Mouse (Mus musculus): ENCODE measurements at regions not wholly inside any gene's neighbourhood (a gene's known extent, or its start where the extent isn't known, plus 50 kb on each side); places are given as distances from the start of the nearest gene placed in this dataset.

DNA sequence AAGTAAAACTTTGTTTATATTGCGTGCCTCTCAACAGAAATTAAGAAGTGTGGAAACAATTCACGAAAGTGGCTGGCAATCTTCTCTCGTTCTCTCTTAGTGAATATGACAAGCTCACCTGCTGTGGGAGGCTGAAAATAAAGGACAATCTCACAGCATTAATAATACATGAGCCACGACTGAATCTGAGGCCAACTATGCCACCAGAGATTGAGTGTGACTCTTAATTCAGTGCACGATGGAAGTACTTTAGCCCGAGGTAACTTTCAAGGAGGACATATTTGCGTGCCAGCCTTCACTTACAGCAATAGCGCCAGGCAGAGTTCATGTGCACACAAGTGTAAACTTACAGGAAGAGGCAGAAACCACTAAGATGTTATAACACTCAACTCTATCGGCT, 760.6 kb upstream of the Epha5 start:
- DNase-seq (ENCODE audit: low read depth) = no peak

DNA sequence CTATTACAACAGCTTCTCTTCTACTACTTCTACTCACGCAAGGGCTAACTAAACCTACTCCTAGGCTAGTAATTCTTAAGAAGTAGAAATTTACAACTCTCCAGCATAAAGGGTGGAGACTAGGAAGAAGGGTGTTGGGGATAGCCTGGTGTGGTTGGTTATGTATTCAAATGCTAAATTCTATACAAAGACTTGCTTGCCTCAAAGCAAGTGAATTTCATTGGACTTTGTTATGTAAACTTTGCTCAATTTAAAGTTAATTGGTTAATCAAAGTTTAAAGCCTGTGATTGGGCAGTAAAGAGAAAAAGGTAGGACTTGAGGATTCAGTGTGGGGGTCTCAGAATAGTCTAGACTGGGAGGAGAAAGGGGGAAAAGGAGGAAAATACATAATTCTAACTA, 756.7 kb upstream of the Epha5 start:
- DNase-seq (ENCODE audit: low read depth) = no peak

DNA sequence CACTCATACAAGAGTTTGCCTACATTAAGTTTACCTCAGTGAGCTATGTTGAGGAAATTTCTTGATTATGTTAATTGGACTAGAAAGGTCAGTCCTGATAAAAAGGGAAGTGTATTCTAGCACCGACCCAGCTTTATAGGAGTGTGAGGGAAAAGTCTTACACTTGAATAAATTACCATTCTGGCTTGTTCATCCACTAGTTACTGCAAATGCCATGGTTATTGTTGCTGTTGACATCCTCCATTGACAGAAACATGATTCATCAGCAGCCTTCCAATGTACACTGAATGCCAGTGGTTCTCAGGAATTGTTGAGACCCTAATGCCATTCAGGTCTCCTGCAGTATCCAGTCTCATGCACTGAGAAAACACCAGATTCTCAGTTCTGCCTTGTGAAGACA, 738.7 kb upstream of the Epha5 start:
- no peak for DNase-seq (ENCODE audit: low read depth)

DNA sequence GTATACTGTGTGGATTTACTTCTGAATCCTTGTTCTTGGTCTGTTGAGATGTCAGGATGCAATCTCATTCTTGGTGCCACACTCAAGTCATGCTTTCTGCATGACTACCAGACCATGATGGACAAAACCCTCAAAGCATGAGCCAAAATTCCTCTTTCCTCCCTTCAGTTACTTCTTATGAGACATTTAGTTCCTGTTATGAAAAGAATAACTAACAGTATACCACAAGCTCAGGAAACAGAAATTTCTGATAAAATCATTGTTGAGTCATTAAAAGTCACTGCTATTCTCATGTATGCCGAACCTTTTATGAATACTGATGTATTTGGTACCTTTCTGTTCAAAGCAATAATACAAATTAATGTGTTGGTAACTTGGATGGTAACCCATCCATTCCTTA, 738.0 kb upstream of the Epha5 start:
- peak; percentile 24 for DNase-seq (ENCODE audit: low read depth)

Data from 416B (cell line).